Mouse (Mus musculus) forebrain, postnatal 0 days (tissue): ENCODE measurements around the gene Cgref1. TPM values are rescaled to one million over a fixed set of nuclear protein-coding genes. Genes with fewer than 3 reads are reported as not detected.

Source experiments
- ATAC-seq: fragments of 200-750 bp; cut with Nextera tagmentation; 2 replicates; pipeline ENCODE4 v1.8.0; 2017; ENCODE audit warnings: mild to moderate bottlenecking, moderate library complexity
- DNase-seq: peaks from one replicate; pipeline ENCODE4 v3.0.0-alpha.2; 2015
- H3K27ac ChIP-seq: fragments of 300-500 bp; sonication (generic); 2 replicates; pipeline ENCODE4 v1.5.1; 2014; ENCODE audit warnings: low read depth, mild to moderate bottlenecking, antibody characterized with exemption, low read length, moderate library complexity, mixed read lengths
- H3K27me3 ChIP-seq: fragments of 300-500 bp; sonication (generic); 2 replicates; pipeline ENCODE4 v1.6.1; 2014; ENCODE audit warnings: mild to moderate bottlenecking, low read length, mixed read lengths; ENCODE audit not compliant: insufficient read depth
- H3K36me3 ChIP-seq: fragments of 300-500 bp; sonication (generic); 2 replicates; pipeline ENCODE4 v1.6.1; 2014; ENCODE audit warnings: mild to moderate bottlenecking, moderate library complexity; ENCODE audit not compliant: insufficient read depth
- H3K4me1 ChIP-seq: fragments of 300-500 bp; sonication (generic); 2 replicates; pipeline ENCODE4 v1.6.1; 2014; ENCODE audit warnings: antibody characterized with exemption; ENCODE audit not compliant: insufficient read depth
- H3K4me2 ChIP-seq: fragments of 300-500 bp; sonication (generic); 2 replicates; pipeline ENCODE4 v1.6.1; 2014; ENCODE audit warnings: low read depth, mild to moderate bottlenecking, moderate library complexity
- H3K4me3 ChIP-seq: fragments of 300-500 bp; sonication (generic); 2 replicates; pipeline ENCODE4 v1.5.1; 2014; ENCODE audit warnings: low read depth, low read length, mixed read lengths
- H3K9ac ChIP-seq: fragments of 300-500 bp; sonication (generic); 2 replicates; pipeline ENCODE4 v1.6.1; 2014; ENCODE audit warnings: mild to moderate bottlenecking
- H3K9me3 ChIP-seq: fragments of 300-500 bp; sonication (generic); 2 replicates; pipeline ENCODE4 v1.6.1; 2016; ENCODE audit warnings: low read length
- CTCF ChIP-seq: sonication (generic); IDR thresholded peaks from 2 replicates; pipeline ENCODE4 v1.5.1; 2016; ENCODE audit warnings: antibody characterized with exemption, control low read depth, low read depth
- WGBS: fragments of 180-500 bp; shearing (Covaris S2); extraction: QIAGEN DNeasy Blood & Tissue Kit; methylation state at CpG from one replicate; pipeline ENCODE4 v1.1.7; 2014; 5-methylcytosine and 5-hydroxymethylcytosine counted together
- polyA plus RNA-seq: library from polyadenylated mRNA; unstranded; fragments of >200 nt; fragmentation: Nextera tagmentation; extraction: Ambion mirVana; gene quantifications from 2 replicates; pipeline ENCODE4 v1.2.1, GENCODE M21; 2015
- total RNA-seq: library from RNA; depleted of rRNA; stranded (reverse); fragments of >200 nt; gene quantifications from 2 replicates; pipeline ENCODE4 v1.2.3, GENCODE M21; 2014

Cgref1 gene
- total and polyA plus RNA-seq, 2 experiments from 2014 or later = 63.5 to 82.1 TPM

DNA sequence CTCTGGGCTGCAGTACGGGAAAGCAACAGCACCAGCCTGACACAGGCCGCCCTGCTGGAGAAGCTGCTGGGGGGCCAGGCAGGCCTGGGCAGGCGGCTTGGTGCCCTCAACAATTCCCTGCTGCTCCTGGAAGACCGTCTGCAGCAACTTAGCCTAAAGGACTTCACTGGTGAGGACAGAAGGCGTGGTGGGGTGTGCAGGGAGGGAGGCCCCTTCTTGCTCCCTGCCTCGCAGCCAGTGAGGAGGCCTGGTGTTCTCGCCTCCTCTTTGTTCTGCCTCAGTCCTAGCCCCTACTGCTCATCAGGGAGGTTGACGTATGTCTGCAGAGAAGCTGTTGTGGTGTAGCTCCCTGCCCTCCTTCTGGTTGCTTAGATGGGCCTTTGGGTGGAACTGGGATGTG lies 26.7 kb downstream of the Cgref1 start:
- ATAC-seq (no peak), DNase-seq (no peak)
- Histone ChIP-seq H3K36me3 (no peaks in the 10 kb centered on the region), H3K27ac (no peak overlapping the region), H3K9ac (no peak overlapping the region), H3K4me1 (0 out of 2 replicates have a peak, but pooled peaks cover 4% of the 10 kb centered on the region), H3K27me3 (no peaks in the 10 kb centered on the region), H3K4me2 (no peak overlapping the region), H3K9me3 (no peaks in the 10 kb centered on the region), H3K4me3 (no peak overlapping the region)
- 83% methylated on average over 8 of the region's 8 CpGs for WGBS
- TF ChIP-seq CTCF = no peak

DNA sequence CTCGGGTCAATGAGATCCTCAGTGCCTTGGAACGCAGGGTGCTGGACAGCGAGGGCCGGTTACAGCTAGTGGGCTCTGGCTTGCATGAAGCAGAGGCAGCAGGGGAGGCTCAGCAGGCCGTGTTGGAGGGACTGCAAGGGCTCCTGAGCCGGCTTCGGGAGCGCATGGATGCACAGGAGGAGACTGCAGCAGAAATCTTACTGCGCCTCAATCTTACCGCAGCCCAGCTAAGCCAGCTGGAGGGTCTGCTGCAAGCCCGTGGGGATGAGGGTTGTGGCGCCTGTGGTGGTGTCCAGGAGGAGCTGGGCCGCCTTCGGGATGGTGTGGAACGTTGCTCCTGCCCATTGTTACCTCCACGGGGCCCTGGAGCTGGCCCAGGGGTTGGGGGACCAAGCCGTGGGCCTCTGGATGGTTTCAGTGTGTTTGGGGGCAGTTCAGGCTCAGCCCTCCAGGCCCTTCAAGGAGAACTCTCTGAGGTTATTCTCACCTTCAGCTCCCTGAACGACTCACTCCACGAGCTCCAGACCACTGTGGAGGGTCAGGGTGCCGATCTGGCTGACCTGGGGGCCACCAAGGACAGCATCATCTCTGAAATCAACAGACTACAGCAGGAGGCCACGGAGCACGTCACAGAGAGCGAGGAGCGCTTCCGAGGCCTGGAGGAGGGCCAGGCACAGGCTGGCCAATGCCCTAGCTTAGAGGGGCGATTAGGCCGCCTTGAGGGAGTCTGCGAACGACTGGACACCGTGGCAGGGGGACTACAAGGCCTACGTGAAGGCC lies 27.3 kb downstream of the Cgref1 start:
- H3K9me3 ChIP-seq = no peaks in the 10 kb centered on the region
- H3K9ac ChIP-seq = no peak overlapping the region
- no peak overlapping the region for H3K4me3 ChIP-seq
- H3K27me3 ChIP-seq = no peaks in the 10 kb centered on the region
- no peak for TF ChIP-seq CTCF
- 85% methylated on average over 31 of the region's 31 CpGs for WGBS
- no peak for DNase-seq
- no peak overlapping the region for H3K27ac ChIP-seq
- no peak for ATAC-seq
- 0 out of 2 replicates have a peak, but pooled peaks cover 4% of the 10 kb centered on the region for H3K4me1 ChIP-seq
- no peaks in the 10 kb centered on the region for H3K36me3 ChIP-seq
- H3K4me2 ChIP-seq = no peak overlapping the region

DNA sequence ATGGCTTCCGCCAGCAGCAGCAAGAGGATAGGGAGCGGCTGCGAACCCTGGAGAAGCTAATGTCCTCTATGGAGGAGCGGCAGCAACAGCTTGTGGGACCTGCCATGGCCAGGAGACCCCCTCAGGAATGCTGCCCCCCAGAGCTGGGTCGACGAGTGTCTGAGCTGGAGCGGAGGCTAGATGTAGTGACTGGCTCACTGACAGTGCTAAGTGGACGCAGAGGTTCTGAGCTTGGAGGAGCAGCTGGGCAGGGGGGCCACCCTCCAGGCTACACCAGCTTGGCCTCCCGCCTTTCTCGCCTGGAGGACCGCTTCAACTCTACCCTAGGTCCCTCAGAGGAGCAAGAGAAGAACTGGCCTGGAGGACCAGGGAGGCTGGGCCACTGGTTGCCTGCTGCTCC lies 28.0 kb downstream of the Cgref1 start:
- no peak overlapping the region for H3K9ac ChIP-seq
- WGBS = 94% methylated on average over 11 of the region's 11 CpGs
- H3K9me3 ChIP-seq = no peaks in the 10 kb centered on the region
- no peak overlapping the region for H3K4me2 ChIP-seq
- DNase-seq = no peak
- H3K27me3 ChIP-seq = no peaks in the 10 kb centered on the region
- TF ChIP-seq CTCF = no peak
- no peaks in the 10 kb centered on the region for H3K36me3 ChIP-seq
- no peak overlapping the region for H3K4me3 ChIP-seq
- no peak for ATAC-seq
- H3K4me1 ChIP-seq = 0 out of 2 replicates have a peak, but pooled peaks cover 4% of the 10 kb centered on the region
- H3K27ac ChIP-seq = no peak overlapping the region

DNA sequence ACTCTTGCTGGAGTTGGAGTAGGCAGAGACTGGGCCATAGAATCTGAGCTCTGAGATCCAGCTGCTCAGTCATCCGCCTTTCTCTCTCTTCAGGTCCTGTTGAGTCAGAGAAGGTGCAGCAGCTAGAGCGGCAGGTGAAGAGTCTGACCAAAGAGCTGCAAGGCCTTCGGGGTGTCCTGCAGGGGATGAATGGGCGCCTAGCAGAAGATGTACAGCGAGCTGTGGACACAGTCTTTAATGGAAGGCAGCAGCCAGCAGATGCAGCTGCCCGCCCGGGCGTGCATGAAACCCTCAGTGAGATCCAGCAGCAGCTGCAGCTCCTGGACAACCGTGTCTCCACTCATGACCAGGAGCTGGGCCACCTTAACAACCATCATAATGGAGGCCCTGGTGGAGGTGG lies 28.6 kb downstream of the Cgref1 start:
- WGBS = 92% methylated on average over 9 of the region's 9 CpGs
- Histone ChIP-seq H3K4me2 (no peak overlapping the region), H3K4me1 (0 out of 2 replicates have a peak, but pooled peaks cover under 1% of the 10 kb centered on the region), H3K9me3 (no peaks in the 10 kb centered on the region), H3K9ac (no peak overlapping the region), H3K36me3 (no peaks in the 10 kb centered on the region), H3K4me3 (no peak overlapping the region), H3K27me3 (no peaks in the 10 kb centered on the region), H3K27ac (no peak overlapping the region)
- DNase-seq = no peak
- no peak for ATAC-seq
- TF ChIP-seq CTCF = no peak

DNA sequence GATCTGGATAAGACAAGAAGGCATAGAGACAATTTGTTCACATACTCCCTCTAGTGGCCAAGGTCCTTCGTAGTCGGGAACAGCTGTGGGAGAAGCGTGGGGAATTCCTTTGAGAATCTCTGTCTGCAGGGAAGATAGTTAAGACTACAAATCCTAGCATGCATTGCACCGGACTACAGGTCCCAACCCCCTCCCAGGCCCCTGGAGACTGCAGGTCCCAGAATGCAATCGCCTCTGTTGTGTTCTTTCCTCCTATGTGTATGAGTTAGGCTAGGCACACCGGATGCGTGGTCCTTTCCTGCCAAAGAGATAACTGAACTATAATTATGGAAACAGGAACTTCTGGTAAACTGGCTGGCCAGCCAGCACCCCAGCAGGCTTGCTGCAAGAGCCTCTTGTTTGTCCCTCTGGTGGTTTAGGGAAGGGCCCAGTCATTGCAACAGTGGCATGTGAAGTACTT lies 29.4 kb downstream of the Cgref1 start:
- no peaks in the 10 kb centered on the region for H3K36me3 ChIP-seq
- 4% methylated on average over 7 of the region's 7 CpGs for WGBS
- DNase-seq = peak; percentile 96
- H3K4me2 ChIP-seq = no peak overlapping the region; the same call in 1 of the 2 replicates
- TF ChIP-seq CTCF = peak; percentile 86
- peak overlapping the region; percentile 54; the same call in 1 of the 2 replicates for H3K27ac ChIP-seq
- no peak overlapping the region for H3K9ac ChIP-seq
- H3K27me3 ChIP-seq = no peaks in the 10 kb centered on the region
- H3K9me3 ChIP-seq = no peaks in the 10 kb centered on the region
- peak; percentile 97 for ATAC-seq
- H3K4me3 ChIP-seq = no peak overlapping the region
- no peaks in the 10 kb centered on the region for H3K4me1 ChIP-seq

DNA sequence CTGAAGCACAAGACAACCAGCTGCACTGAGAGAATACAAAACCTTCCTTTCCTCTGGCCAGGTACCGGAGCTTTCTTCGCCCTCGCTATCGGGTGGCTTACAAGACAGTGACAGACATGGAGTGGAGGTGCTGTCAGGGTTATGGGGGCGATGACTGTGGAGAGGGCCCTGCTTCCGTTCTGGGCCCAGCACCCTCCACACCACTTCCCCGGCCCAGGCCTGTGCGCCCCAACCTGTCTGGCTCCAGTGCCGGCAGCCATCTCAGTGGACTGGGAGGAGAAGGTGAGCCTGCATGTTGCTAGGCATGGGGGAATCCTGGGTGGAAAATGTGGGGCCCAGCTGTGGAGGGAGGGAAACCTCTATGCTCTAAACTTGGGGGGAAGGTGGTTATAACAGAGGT lies 29.9 kb downstream of the Cgref1 start:
- Histone ChIP-seq H3K27me3 (no peaks in the 10 kb centered on the region), H3K36me3 (no peaks in the 10 kb centered on the region), H3K27ac (peak overlapping the region; percentile 21; the same call in 1 of the 2 replicates), H3K4me3 (no peak overlapping the region), H3K4me2 (no peak overlapping the region), H3K4me1 (no peaks in the 10 kb centered on the region), H3K9ac (peak overlapping the region; percentile 15; the same call in 1 of the 2 replicates), H3K9me3 (no peaks in the 10 kb centered on the region)
- no peak for TF ChIP-seq CTCF
- DNase-seq (no peak), ATAC-seq (peak; percentile 7; the same call in 1 of the 2 replicates)
- WGBS = 71% methylated on average over 9 of the region's 9 CpGs

DNA sequence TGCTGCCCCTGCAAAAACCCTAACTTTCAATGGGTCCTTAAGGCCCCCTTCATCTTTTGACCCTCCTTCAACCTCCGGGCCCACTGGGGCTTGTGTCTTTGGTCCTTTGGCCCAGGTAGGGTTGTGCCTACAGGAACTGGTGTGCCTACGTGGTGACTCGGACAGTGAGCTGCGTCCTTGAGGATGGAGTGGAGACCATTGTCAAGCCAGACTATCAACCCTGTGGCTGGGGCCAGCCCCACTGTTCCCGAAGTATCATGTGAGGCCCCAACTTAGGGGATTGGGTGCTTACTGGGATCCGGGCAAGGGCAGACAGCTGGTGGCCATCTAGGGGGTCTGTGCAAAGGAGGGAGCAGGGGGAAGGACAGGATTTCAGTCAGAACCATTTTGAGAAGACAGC lies 30.5 kb downstream of the Cgref1 start:
- TF ChIP-seq CTCF = no peak
- DNase-seq (no peak), ATAC-seq (no peak)
- H3K4me2 ChIP-seq = no peak overlapping the region
- no peaks in the 10 kb centered on the region for H3K36me3 ChIP-seq
- H3K4me1 ChIP-seq = no peaks in the 10 kb centered on the region
- no peaks in the 10 kb centered on the region for H3K9me3 ChIP-seq
- no peak overlapping the region for H3K9ac ChIP-seq
- H3K4me3 ChIP-seq = no peak overlapping the region
- H3K27ac ChIP-seq = no peak overlapping the region
- WGBS = 86% methylated on average over 6 of the region's 6 CpGs
- no peaks in the 10 kb centered on the region for H3K27me3 ChIP-seq
